ENCODE assay signal across 12 mouse cellular contexts in the genomic region with DNA sequence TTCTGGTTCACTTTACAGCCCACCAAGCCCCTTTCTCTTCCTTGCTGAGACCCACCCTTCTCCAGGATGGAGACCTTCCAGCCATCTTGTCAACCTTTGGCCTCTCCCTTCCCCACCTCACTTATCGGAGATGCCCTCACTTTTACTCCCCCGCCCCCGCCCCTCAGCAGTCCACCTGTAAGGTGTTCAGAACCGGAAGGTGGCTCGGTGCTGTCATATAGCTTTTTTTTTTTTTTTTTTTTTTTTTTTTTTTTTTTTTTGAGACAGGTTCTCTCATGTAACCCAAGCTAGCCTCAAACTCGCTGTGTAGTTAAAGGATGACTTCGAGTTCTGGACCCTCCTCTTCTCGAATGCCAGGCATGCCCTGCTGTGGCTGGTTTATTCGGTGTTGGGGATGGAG.
"Had no signal": no experiment of that assay in that cellular context is flagged by ENCODE, and none has a peak within 500 bp of the region (broad histone marks: within the 10 kb centered on the region; RNA-seq: fewer than 3 reads in every experiment).

No protein-coding gene starts in this region.

- ATAC-seq: liver, postnatal 0 days had no signal

- H3K9ac ChIP-seq: limb, embryonic 12.5 days; liver, embryonic 13.5 days; liver, postnatal 0 days; neural tube, embryonic 12.5 days had no signal

- H3K27ac ChIP-seq: kidney, postnatal 0 days; limb, embryonic 12.5 days; neural tube, embryonic 12.5 days had no signal

- H3K4me2 ChIP-seq: limb, embryonic 12.5 days; liver, embryonic 13.5 days; neural tube, embryonic 12.5 days had no signal

- DNase-seq: kidney, adult 11 months; kidney, adult 9 months; kidney, postnatal 4 days; liver; liver, embryonic 13.5 days; liver, postnatal 0 days; midbrain, embryonic 14.5 days; right cerebral cortex, postnatal 4 days had no signal

- H3K27me3 ChIP-seq: limb, embryonic 12.5 days; liver, embryonic 13.5 days; neural tube, embryonic 12.5 days had no signal

- H3K4me3 ChIP-seq: layer of hippocampus, adult 2 months; limb, embryonic 12.5 days; liver, embryonic 13.5 days; neural tube, embryonic 12.5 days had no signal
